Mouse (Mus musculus): ENCODE measurements at regions not wholly inside any gene's neighbourhood (a gene's known extent, or its start where the extent isn't known, plus 50 kb on each side); places are given as distances from the start of the nearest gene placed in this dataset.

DNA sequence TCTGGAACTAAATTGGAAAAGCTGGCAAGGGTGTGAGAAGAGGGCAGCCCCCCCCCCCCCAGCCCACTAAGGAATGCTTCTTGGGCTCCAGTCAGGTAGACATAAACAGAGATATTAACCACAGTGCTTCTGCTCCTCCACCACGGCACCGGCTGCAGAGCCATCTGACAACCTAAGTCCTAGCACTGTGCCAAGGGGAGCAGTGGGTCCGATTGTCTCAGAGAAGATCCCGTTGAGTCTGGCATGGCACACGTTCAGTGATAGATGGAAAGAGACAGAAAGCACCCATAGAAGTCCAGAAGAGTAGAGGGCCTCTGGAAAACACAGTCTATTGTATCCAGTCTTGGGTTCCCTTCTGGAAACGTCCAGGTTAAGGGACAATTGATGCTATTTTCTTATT lies 241.4 kb upstream of the Arglu1 start:
- no peak for DNase-seq (ENCODE audit: extremely low spot score, low read depth, low spot score)

DNA sequence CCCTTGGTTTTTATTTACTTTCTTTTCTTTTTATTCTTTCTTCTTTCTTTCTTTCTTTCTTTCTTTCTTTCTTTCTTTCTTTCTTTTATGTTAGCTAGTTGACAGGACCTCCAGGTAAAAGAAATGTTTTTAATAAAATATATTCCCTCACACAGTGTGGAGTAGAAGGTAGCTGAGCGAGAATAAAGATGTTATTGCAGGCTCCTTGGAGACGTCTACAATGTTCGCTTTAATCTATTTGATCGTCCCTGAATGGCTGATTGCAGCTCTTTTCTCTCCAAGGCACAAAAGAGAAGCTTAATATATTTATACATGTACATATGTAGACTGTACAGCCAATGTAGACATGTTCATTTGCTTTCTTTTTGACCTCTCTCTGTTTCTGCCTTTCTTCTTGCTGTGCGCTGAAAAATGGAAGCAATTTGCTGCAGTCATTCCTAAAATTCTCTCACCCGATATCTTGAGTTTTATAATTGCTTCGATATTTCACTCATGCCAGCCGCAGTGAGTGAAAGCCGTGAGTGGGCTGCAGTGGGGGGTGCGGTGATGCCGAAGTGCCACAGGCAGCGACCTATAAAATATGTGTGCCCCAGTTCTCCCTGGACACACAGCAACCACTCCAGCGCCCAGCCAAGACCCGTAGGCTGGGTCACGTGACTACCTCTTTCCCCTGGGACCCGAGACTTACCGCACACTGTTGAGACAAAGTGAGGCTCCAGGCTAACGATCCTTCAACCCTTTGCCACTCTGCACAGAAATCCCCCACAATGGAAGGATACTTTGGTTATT lies 237.9 kb upstream of the Arglu1 start:
- DNase-seq (ENCODE audit: extremely low spot score, low read depth, low spot score): no peak

DNA sequence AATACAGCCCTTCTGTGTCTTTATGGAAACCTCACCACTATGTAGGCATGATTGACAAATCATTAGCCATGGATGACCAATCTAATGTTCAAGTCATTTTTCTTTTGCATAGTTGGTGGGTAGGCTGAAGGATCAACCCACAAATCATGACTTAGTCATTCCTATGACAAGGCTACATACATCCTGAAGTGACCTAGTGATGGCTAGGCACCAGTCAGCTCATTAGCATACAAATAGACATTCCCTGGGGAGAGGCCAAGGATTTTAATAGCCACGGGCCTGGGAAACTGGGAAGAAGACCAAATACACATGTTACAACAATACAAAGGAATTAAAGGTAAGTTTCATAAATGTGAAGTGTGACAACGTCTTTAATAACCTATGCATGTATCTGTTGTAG lies 231.1 kb upstream of the Arglu1 start:
- no peak for DNase-seq (ENCODE audit: extremely low spot score, low read depth, low spot score)

DNA sequence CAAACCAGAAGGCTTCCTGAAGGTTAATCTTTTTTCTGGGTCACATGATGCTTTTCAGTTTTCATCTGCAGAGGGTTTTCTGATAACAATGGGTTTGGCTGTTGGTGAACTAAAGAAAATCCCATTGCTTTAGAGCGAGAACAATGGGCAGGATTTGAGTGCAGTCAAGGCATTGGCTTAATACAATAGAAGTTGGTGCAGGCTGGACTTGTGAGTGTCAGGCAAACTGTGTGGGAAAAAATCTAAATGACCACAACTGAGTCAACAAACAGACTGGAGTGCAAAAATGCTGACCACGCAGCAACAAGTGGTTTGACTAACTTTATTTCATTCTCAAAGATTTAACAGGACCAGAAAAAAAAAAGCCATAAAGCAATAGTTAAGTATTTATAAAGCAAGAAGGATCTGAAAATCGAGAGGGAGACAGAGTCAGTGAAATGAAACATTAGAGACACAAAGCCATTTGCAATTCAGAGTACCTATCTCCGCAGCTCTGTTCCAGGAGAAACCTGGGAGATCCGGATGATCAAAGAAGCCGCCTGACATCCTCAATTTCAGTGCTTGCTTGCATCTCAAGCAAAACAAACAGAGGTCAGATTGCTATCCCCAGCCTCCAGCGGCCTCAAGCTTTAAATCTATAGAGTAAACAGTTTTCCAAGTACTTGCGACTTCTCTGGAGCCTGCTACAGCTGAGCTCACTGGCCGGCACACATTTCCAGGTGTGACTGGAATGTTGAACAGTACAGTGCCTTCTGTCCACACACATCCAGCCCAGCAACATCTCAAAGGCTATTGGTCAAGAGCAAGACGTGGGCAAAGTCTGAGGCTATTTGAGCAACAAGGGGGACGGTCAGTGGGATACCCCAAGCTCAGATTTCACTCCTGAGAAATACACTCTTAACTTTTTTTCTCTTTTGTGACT lies 229.5 kb upstream of the Arglu1 start:
- no peak for DNase-seq (ENCODE audit: extremely low spot score, low read depth, low spot score)

DNA sequence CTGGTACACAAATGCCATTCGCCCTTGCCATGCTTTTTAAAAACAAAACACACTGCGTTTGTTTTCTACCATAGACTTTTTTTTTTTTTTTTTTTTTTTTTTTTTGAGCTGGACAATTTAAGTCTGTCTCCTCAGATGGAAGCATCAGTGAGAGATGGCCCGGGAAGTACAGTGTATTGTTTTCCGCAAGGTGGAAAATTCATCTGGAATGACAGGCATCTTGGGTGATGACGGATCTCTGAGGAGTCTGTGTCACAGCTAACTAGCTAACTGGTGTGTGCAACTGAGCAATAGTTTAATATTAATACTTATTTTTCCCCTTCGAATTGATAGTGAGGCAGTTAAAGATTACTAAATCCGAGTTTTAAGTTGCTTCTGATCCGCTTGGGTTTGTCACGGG lies 228.7 kb upstream of the Arglu1 start:
- no peak for DNase-seq (ENCODE audit: extremely low spot score, low read depth, low spot score)

DNA sequence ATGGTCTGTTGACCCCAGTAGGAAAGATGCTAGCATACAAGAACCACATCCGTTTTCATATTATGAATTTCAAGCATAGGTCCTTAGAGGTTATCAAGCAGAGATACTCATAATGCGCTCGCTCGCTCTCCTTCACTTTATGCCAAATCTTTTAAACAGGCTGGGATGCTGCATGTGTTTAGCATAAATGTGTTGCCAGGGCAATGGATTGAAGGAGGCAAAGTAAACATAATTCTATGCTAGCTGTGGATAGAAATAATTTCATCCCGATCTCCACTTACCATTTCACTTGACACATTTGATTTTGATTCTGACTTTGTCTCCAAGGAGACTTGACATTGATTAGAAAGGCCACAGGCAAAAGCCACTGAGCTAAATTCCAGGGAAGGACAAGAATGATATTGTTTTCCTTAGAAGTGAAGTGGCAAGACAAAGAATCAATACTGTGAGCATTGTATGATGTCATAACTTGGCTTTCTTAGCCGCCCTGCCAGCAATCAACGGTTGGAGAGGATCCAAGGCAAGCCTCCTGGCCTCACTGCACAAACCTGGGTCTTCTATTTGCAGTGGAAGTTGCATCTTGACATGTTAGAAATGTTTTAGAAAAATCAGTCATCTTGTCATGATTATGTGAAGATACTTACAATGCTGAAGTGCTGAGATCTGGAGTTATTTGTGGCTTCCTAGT lies 217.3 kb upstream of the Arglu1 start:
- no peak for DNase-seq (ENCODE audit: extremely low spot score, low read depth, low spot score)

DNA sequence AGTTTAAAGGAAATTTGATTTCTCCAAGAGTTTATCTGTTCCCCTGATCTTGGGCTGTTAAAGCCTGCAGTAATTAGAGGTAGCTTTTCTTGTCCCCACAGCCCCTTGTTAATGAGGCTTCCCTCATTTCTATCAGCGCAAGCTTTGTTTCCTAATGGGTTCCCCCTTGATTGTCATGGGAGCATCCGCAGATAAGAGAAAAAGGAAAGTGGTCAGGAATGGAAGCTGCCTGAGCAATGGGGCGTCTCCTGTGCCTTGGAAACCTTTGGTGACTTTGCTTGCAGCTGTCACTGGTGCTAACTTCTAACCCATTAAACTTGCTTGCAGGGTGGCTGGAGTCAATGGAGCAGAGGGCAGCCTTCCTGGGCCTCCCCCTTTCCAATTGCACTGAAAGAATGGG lies 202.7 kb upstream of the Arglu1 start:
- no peak for DNase-seq (ENCODE audit: extremely low spot score, low read depth, low spot score)

DNA sequence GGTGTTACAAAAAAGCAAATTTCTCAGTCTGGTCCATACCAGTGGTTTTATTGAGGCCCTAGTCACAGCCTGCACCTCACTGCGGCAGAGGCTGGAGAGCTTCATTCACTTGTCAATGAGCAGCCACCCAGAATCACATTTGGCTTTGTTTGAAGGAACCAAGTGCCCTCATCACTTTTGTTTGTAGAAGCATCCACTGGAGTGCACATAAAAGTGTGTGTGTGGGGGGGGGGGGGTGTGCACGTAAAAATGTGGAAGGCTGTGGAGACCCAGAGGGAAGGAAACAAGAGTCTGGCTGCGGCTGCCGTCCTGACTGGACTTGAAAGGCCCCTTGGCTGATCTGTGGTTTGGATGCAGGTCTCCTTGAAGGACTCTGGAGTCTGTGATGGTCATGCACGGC lies 187.0 kb upstream of the Arglu1 start:
- DNase-seq (ENCODE audit: extremely low spot score, low read depth, low spot score): no peak

DNA sequence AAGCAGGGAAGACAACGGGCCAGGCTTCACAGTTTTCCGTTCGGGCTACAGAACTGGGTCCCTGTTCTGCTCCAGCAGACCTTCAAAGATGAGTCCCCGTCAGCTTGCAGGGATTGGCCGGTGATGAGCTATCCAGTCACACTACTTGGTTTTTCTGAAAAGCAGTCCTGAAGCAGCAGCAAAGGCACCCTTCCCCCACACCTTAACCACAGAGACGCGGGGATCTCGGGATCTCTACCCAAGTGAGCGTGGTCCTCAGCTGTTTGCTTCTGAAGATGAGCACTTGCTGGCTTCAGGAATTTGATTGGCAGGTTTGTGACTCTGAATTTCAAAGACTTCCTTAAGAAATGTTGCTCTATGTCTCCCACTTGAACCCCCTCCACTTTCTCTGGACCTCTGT lies 186.6 kb upstream of the Arglu1 start:
- no peak for DNase-seq (ENCODE audit: extremely low spot score, low read depth, low spot score)

DNA sequence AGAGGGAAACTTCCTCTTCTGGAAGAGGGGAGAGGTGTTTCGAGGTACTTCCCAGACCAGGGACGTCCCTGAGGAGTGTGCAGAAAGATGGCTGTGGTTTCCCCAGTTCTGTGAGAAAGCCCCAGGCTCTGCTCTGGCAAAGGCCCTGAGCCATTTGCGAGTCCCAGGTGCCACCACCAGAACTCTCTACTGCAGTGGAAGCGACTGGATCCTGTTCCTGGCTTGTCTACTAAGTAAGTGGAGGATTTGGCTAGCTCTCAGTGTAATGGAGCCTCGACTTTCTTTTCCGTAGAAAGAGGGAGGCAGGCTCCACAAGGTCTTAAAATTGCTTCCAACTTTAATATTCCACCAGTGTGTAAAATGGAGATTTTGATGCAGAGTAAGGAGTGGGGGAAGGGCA lies 186.1 kb upstream of the Arglu1 start:
- no peak for DNase-seq (ENCODE audit: extremely low spot score, low read depth, low spot score)

DNA sequence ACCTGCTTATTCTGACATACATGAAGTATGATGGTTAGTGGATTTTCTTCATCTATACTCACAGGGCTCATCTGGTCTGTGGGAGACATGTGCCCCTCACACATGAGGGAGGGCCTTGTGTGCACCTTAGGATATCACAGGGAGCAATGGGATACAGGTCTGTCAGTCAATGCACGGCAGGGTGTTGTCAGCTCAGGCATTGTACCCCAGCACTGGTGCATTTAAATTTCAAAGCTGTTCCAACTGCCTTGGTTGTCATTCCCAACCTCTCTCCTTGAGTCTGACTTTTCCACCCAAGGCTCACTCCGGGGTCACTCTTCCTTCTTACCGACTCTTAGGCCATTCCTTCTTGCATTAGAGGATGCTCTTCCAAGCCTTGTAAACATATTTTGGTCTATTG lies 181.6 kb upstream of the Arglu1 start:
- no peak for DNase-seq (ENCODE audit: extremely low spot score, low read depth, low spot score)

DNA sequence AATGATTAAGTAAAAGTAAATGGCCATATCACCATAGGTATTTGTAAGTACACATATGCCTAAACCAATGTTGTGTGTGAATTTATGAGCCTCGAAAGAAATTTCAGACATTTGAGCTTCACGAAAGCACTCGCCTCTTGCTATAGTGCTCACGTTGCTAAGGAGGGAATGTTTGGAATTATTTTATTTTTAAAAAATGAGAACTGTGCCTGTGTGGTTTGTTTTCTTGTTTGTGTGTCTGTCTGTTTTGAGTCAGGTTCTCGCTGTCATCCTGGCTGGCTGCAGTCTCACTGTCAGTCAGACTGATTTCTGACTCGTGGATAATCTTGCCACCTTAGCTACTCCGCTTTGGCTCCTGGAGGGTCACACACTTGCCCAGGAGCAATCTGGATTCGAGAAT lies 180.7 kb upstream of the Arglu1 start:
- no peak for DNase-seq (ENCODE audit: extremely low spot score, low read depth, low spot score)

DNA sequence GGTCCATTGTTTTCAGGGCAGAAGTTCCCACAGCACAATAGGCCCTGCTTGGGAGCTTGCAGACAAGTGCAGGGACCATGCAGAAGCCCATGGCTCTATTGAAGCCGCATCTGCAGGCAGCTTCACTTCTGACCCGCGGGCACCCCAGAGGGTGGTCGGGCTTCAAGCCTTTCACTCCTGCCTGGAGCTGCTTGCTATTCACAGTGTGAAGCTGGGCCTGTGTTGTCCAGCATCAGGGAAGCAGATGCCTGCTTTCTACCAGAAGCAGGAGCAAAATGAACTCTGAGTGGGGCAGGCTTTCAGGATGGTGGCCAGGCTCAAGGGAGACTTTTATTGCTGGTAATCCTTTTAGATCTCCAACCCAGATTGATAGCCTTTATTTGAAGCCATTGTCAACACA lies 180.2 kb upstream of the Arglu1 start:
- DNase-seq (ENCODE audit: extremely low spot score, low read depth, low spot score): no peak

DNA sequence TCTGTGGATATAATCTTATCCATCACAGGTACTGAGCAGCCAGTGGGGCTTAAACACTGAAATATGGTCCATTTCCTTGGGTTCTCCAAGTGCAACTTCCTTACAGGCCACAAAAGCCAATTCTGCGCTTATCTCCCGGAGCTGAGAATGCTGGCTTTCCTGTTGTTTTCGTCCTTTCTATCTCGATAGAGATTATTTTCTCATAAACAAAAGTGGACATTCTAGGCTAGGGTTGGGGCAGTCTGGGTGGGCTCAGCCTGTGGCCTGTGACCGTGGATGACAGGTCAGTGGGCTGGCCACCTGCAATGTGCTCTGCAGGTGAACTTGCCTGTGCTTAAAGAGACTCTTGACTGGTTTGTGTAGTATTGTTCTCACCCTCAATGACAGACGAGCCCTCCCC lies 179.0 kb upstream of the Arglu1 start:
- no peak for DNase-seq (ENCODE audit: extremely low spot score, low read depth, low spot score)

DNA sequence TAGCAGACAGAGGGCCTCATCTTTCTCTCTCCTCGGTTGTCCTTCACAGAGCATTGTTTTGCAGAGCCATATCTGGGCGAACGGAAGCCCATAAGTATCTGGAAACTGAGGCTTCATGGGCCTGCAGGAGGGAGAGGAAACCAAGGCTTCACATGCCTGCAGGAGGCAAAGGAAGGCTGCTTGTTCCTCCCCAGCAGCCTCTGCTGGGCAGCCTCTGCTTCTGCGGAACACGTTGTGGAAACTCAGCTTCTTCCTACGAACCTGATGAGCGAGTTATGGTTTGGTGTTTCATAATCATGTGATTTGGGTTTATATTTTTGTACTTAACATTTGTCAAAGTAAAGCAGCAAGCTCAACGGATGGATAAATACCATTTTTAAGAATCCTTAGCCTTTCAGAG lies 177.6 kb upstream of the Arglu1 start:
- no peak for DNase-seq (ENCODE audit: extremely low spot score, low read depth, low spot score)

DNA sequence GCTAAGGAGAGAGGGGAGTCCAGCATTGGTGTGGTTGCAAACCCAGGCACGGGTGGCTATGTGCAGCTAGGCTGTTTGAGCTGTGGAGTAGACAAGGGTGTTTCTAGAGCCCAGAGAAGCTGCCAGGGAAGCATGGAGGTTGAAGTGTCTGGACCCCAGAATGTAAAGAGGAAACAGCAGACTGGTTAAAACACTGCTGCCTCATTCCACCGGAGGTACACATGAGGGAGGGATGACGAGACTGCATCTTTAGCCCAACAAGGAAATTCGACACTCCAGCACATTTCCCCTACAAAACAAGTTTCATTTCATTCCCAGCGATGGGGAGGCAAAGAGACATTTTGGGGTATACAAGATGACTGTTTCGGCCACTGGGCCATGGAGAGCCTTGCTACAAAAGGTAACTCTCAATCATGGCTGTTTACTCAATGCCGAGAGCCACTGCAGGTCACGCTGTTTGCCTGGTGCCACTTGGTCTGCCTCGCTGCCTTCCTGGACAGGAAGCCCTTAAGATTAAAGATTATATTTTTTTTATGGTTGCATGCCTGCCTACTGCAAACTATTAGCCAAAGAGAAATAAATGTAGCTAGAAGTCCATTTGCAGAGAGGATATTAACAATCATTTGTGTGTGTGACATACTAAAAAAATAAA lies 176.9 kb upstream of the Arglu1 start:
- DNase-seq (ENCODE audit: extremely low spot score, low read depth, low spot score): no peak

DNA sequence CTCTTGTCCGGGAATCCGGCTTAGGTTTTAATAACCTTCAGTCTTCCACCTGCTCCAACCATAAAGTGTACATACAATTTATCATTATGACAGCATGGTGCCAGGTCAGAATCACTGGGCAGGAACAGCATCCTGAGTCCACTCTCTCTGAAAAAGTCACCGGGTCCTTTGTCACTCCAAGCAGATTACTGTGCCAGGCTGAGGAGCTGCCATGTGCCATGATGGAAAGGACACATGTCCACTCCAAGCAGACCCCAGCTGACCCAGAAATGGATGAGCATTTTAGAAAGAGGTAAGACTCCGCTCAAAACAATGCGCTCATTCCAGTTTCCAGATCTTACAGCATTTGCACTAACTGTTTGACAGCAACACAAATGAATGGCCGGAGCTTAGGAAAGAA lies 172.4 kb upstream of the Arglu1 start:
- no peak for DNase-seq (ENCODE audit: extremely low spot score, low read depth, low spot score)

DNA sequence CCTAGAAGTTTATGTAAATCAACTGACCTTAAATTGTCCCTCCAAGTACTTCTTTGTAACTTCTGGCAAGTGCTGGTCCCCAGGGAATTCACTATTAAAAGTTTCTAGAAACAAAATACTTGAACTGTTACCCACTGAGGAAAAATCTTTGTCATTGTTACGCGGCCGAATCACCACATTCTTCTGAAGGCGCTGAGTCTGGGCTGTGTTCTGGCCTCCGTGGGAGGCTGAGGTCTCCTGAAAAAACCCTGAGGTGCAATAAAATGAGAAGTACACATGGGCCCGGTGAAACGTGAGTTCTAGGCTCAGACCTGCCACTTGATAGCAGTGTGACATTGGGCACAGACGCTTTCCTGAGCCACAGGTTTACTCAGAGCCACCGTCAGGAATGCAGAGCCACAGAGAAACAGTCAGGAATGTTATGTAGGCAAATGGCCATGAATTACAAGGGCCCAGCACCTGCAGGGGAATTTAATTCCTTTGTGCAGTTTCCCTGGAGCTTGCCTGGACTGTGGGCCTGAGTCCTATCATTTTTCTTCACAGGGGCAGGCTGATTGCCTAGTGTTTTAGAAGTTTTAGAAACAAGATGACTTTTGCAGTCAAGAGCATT lies 171.1 kb upstream of the Arglu1 start:
- no peak for DNase-seq (ENCODE audit: extremely low spot score, low read depth, low spot score)

DNA sequence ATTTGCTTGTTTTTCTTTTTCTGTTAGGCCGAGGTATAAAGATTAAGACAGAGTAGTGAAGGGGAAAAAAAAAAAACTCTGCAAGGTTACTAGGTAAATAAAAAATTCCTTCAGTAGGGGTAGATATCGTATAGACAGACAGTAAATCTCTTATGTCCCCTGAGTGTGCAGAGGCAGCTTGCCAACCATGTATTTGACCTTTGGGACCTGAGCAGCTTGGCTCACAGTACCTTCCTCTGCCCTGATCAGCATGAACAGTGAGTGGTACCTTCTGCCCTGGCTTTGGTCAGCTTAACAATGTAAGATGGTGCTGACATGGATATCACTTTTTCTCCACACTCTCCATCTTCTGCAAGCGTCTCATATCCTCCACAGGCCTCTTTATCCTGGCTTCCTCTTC lies 168.3 kb upstream of the Arglu1 start:
- no peak for DNase-seq (ENCODE audit: extremely low spot score, low read depth, low spot score)

DNA sequence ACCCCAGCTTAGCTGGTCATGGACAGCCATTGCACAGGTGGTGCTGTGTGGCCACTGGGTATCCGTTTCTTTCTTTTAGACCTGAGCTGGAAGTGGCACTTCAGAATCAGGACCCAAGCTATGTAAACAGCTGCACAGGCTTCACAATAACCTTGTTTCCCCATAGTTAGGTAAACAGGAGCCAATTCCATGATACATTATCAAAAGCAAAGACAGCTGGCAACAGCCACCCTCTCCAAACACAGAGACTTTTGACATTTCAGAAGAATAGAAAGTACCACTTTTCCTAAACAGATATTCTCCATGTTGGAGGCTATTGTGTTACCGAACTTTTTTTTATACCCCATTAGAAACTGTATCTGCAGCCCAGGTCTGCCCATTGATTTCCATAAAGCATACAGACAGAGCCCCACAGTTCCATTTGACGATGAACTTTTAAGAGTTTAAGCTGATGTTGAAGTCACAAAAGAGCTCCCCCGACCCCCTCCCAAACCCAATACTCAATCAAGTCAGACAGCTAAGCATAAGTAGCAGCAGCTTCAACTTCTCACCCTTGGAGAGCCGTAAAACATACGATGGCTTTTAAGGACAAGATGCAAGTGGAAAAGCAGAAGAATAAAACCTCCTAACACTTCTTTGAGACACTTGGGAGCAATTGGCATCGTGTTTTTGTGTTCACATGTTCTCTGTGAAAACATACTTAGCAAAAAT lies 162.5 kb upstream of the Arglu1 start:
- DNase-seq (ENCODE audit: extremely low spot score, low read depth, low spot score): no peak
